Mouse (Mus musculus) CH12.LX (cell line): Measurements from ENCODE around the gene Dok4. TPM values are rescaled to one million over a fixed set of nuclear protein-coding genes. Genes with fewer than 3 reads are reported as not detected.

Experiments used
- DNase-seq: peaks from one replicate; pipeline ENCODE4 v3.0.0-alpha.2; 2013; ENCODE audit errors: extremely low read depth
- H3K27ac ChIP-seq: 2 replicates; pipeline ENCODE4 v1.5.1; 2012; ENCODE audit warnings: low read depth, mild to moderate bottlenecking, control low read depth, moderate library complexity; ENCODE audit not compliant: insufficient read depth
- H3K27me3 ChIP-seq: replicated peaks from 2 replicates; pipeline ENCODE3; 2012; ENCODE audit warnings: inconsistent platforms
- H3K36me3 ChIP-seq, 2 experiments: replicated peaks in 1 of 2; 2 replicates each; pipeline versions ENCODE3 to v1.6.1; 2012; ENCODE audit warnings: inconsistent platforms in 1 of 2, low read length in 1 of 2, mild to moderate bottlenecking in 1 of 2, mixed read lengths in 1 of 2, moderate library complexity in 1 of 2; ENCODE audit not compliant: control insufficient read depth in 1 of 2, insufficient read depth in 1 of 2
- H3K4me1 ChIP-seq, 2 experiments: 2 replicates each; pipeline ENCODE4 v1.6.1; 2012; ENCODE audit warnings: inconsistent platforms in 1 of 2, moderate library complexity in 1 of 2; ENCODE audit not compliant: insufficient read depth in 2 of 2, control insufficient read depth in 1 of 2
- H3K4me2 ChIP-seq: 2 replicates; pipeline ENCODE4 v1.6.1; 2012; ENCODE audit warnings: low read depth, mild to moderate bottlenecking, control low read depth; ENCODE audit not compliant: poor library complexity, insufficient read depth, severe bottlenecking
- H3K4me3 ChIP-seq, 3 experiments: fragments of 150-350 bp in 1 of 3; sonication (generic) in 1 of 3; replicated peaks in 1 of 3; 2 replicates each; pipeline versions ENCODE3 to v1.5.1; 2011 to 2012; ENCODE audit warnings: low read depth in 2 of 3, low read length in 2 of 3, mild to moderate bottlenecking in 2 of 3, moderate library complexity in 2 of 3, control low read depth in 1 of 3, improper control_type of control experiment in 1 of 3, inconsistent platforms in 1 of 3, mixed read lengths in 1 of 3; ENCODE audit not compliant: poor library complexity in 1 of 3
- H3K79me2 ChIP-seq: replicated peaks from 2 replicates; pipeline ENCODE4 v1.6.1; 2012; ENCODE audit warnings: mild to moderate bottlenecking, moderate library complexity; ENCODE audit not compliant: control insufficient read depth, poor library complexity, insufficient read depth, severe bottlenecking; ENCODE audit errors: extremely low read depth
- H3K9ac ChIP-seq: 2 replicates; pipeline ENCODE4 v1.6.1; 2012; ENCODE audit warnings: low read depth, mild to moderate bottlenecking, control low read depth, moderate library complexity; ENCODE audit not compliant: insufficient read depth
- H3K9me3 ChIP-seq: replicated peaks from 2 replicates; pipeline ENCODE3; 2012; ENCODE audit warnings: low read length, inconsistent platforms, mixed read lengths
- BHLHE40 ChIP-seq: IDR thresholded peaks from 2 replicates; pipeline ENCODE4 v1.6.1; 2011; ENCODE audit warnings: mild to moderate bottlenecking, low read depth, low read length, improper control_type of control experiment
- CHD1 ChIP-seq: IDR thresholded peaks from 2 replicates; pipeline ENCODE4 v1.6.1; 2012; ENCODE audit warnings: low read depth, low read length, improper control_type of control experiment, inconsistent platforms
- CHD2 ChIP-seq: IDR thresholded peaks from 2 replicates; pipeline ENCODE4 v1.6.1; 2011; ENCODE audit warnings: low read length, improper control_type of control experiment
- CTCF ChIP-seq, 2 experiments: IDR thresholded peaks in 1 of 2; conservative IDR thresholded peaks in 1 of 2; 2 replicates each; pipeline ENCODE4 v1.5.1; 2011 to 2012; ENCODE audit warnings: low read depth in 2 of 2, low read length in 2 of 2, improper control_type of control experiment in 1 of 2, inconsistent platforms in 1 of 2, mild to moderate bottlenecking in 1 of 2, moderate library complexity in 1 of 2
- E2F4 ChIP-seq: IDR thresholded peaks from 2 replicates; pipeline ENCODE4 v1.6.1; 2011; ENCODE audit warnings: low read depth, low read length, improper control_type of control experiment; ENCODE audit not compliant: insufficient replicate concordance
- ELF1 ChIP-seq: IDR thresholded peaks from 2 replicates; pipeline ENCODE4 v1.6.1; 2014; ENCODE audit warnings: low read depth, mild to moderate bottlenecking, inconsistent platforms, low read length, improper control_type of control experiment
- EP300 ChIP-seq: IDR thresholded peaks from 2 replicates; pipeline ENCODE4 v1.6.1; 2011; ENCODE audit warnings: low read length, improper control_type of control experiment
- ETS1 ChIP-seq: conservative IDR thresholded peaks from 2 replicates; pipeline ENCODE4 v1.6.1; 2012; ENCODE audit warnings: low read depth, mild to moderate bottlenecking, inconsistent platforms, low read length, improper control_type of control experiment, moderate library complexity
- GABPA ChIP-seq: IDR thresholded peaks from 2 replicates; pipeline ENCODE4 v1.6.1; 2012; ENCODE audit warnings: low read depth, low read length, improper control_type of control experiment, inconsistent platforms; ENCODE audit not compliant: insufficient replicate concordance
- HCFC1 ChIP-seq: IDR thresholded peaks from 2 replicates; pipeline ENCODE4 v1.6.1; 2012; ENCODE audit warnings: low read depth, mild to moderate bottlenecking, inconsistent platforms, low read length, improper control_type of control experiment
- IRF4 ChIP-seq: IDR thresholded peaks from 2 replicates; pipeline ENCODE4 v1.6.1; 2014; ENCODE audit warnings: low read depth, mild to moderate bottlenecking, inconsistent platforms, low read length, improper control_type of control experiment
- JUN ChIP-seq: IDR thresholded peaks from 2 replicates; pipeline ENCODE4 v1.6.1; 2011; ENCODE audit warnings: low read depth, mild to moderate bottlenecking, low read length, improper control_type of control experiment, moderate library complexity; ENCODE audit not compliant: insufficient read depth
- JUND ChIP-seq: conservative IDR thresholded peaks from 2 replicates; pipeline ENCODE4 v1.6.1; 2011; ENCODE audit warnings: low read depth, low read length, improper control_type of control experiment
- KAT2A ChIP-seq: IDR thresholded peaks from 2 replicates; pipeline ENCODE4 v1.6.1; 2012; ENCODE audit warnings: low read length, improper control_type of control experiment, inconsistent platforms; ENCODE audit not compliant: insufficient replicate concordance
- MAFK ChIP-seq: IDR thresholded peaks from 2 replicates; pipeline ENCODE4 v1.6.1; 2011; ENCODE audit warnings: low read length, improper control_type of control experiment; ENCODE audit not compliant: insufficient replicate concordance
- MAX ChIP-seq: IDR thresholded peaks from 2 replicates; pipeline ENCODE4 v1.6.1; 2011; ENCODE audit warnings: low read length, improper control_type of control experiment
- MAZ ChIP-seq: IDR thresholded peaks from 2 replicates; pipeline ENCODE4 v1.6.1; 2012; ENCODE audit warnings: low read depth, mild to moderate bottlenecking, inconsistent platforms, low read length, improper control_type of control experiment, moderate library complexity
- MEF2A ChIP-seq: IDR thresholded peaks from 2 replicates; pipeline ENCODE4 v1.6.1; 2014; ENCODE audit warnings: low read depth, mild to moderate bottlenecking, inconsistent platforms, low read length, improper control_type of control experiment, borderline replicate concordance
- MXI1 ChIP-seq: IDR thresholded peaks from 2 replicates; pipeline ENCODE4 v1.6.1; 2011; ENCODE audit warnings: mild to moderate bottlenecking, low read depth, low read length, improper control_type of control experiment
- MYC ChIP-seq: IDR thresholded peaks from 2 replicates; pipeline ENCODE4 v1.6.1; 2011; ENCODE audit warnings: low read depth, mild to moderate bottlenecking, improper control_type of control experiment, low read length
- NELFE ChIP-seq: IDR thresholded peaks from 2 replicates; pipeline ENCODE4 v1.6.1; 2011; ENCODE audit warnings: low read depth, low read length, improper control_type of control experiment
- NRF1 ChIP-seq: IDR thresholded peaks from 2 replicates; pipeline ENCODE4 v1.6.1; 2014; ENCODE audit warnings: low read depth, mild to moderate bottlenecking, inconsistent platforms, low read length, improper control_type of control experiment, moderate library complexity
- PAX5 ChIP-seq: IDR thresholded peaks from 2 replicates; pipeline ENCODE4 v1.6.1; 2012; ENCODE audit warnings: low read length, inconsistent platforms, mixed read lengths
- POLR2A ChIP-seq: IDR thresholded peaks from 2 replicates; pipeline ENCODE4 v1.6.1; 2011; ENCODE audit warnings: low read depth, mild to moderate bottlenecking, improper control_type of control experiment, low read length
- POLR2AphosphoS2 ChIP-seq: IDR thresholded peaks from 2 replicates; pipeline ENCODE4 v1.6.1; 2011; ENCODE audit warnings: low read depth, low read length, improper control_type of control experiment
- RAD21 ChIP-seq: IDR thresholded peaks from 2 replicates; pipeline ENCODE4 v1.6.1; 2011; ENCODE audit warnings: low read depth, mild to moderate bottlenecking, low read length, improper control_type of control experiment, moderate library complexity
- RCOR1 ChIP-seq: conservative IDR thresholded peaks from 2 replicates; pipeline ENCODE4 v1.6.1; 2012; ENCODE audit warnings: low read depth, mild to moderate bottlenecking, inconsistent platforms, low read length, improper control_type of control experiment
- SIN3A ChIP-seq: IDR thresholded peaks from 2 replicates; pipeline ENCODE4 v1.6.1; 2012; ENCODE audit warnings: low read length, improper control_type of control experiment, inconsistent platforms
- SMC3 ChIP-seq: IDR thresholded peaks from 2 replicates; pipeline ENCODE4 v1.6.1; 2011; ENCODE audit warnings: low read depth, low read length, improper control_type of control experiment
- TBP ChIP-seq: conservative IDR thresholded peaks from 2 replicates; pipeline ENCODE4 v1.6.1; 2011; ENCODE audit warnings: low read depth, low read length, improper control_type of control experiment
- TCF12 ChIP-seq: IDR thresholded peaks from 2 replicates; pipeline ENCODE4 v1.6.1; 2014; ENCODE audit warnings: low read depth, mild to moderate bottlenecking, inconsistent platforms, low read length, improper control_type of control experiment
- UBTF ChIP-seq: IDR thresholded peaks from 2 replicates; pipeline ENCODE4 v1.6.1; 2012; ENCODE audit warnings: low read depth, mild to moderate bottlenecking, inconsistent platforms, low read length, improper control_type of control experiment, moderate library complexity
- USF1 ChIP-seq: IDR thresholded peaks from 2 replicates; pipeline ENCODE4 v1.6.1; 2014; ENCODE audit warnings: low read depth, mild to moderate bottlenecking, inconsistent platforms, low read length, improper control_type of control experiment
- USF2 ChIP-seq: conservative IDR thresholded peaks from 2 replicates; pipeline ENCODE4 v1.6.1; 2011; ENCODE audit warnings: low read depth, low read length, improper control_type of control experiment
- ZC3H11A ChIP-seq: IDR thresholded peaks from 2 replicates; pipeline ENCODE4 v1.6.1; 2012; ENCODE audit warnings: low read depth, mild to moderate bottlenecking, inconsistent platforms, low read length, improper control_type of control experiment
- ZKSCAN1 ChIP-seq: IDR thresholded peaks from 2 replicates; pipeline ENCODE4 v1.6.1; 2012; ENCODE audit warnings: low read depth, inconsistent platforms, low read length, improper control_type of control experiment, borderline replicate concordance
- ZMIZ1 ChIP-seq: IDR thresholded peaks from 2 replicates; pipeline ENCODE4 v1.6.1; 2012; ENCODE audit warnings: low read depth, mild to moderate bottlenecking, inconsistent platforms, low read length, improper control_type of control experiment
- ZNF384 ChIP-seq: IDR thresholded peaks from 2 replicates; pipeline ENCODE4 v1.6.1; 2012; ENCODE audit warnings: low read depth, low read length, improper control_type of control experiment, inconsistent platforms
- dilution Hi-C: fragments of 300-500 bp; cut with MboI; formaldehyde crosslinking; loops from 2 replicates; pipeline ENCODE4 v1.14.3; 2020; ENCODE audit warnings: low sequenced_read_pairs; ENCODE audit not compliant: extremely low pct_unique_long_range_greater_than_20kb, extremely low pct_ligation_motif_present
- in situ Hi-C: fragments of 300-500 bp; cut with MboI; formaldehyde crosslinking; loops from 3 replicates; pipeline ENCODE4 v1.14.3; 2019; ENCODE audit warnings: low sequenced_read_pairs, low pct_ligation_motif_present, low pct_unique_long_range_greater_than_20kb, mixed read lengths
- polyA plus RNA-seq: library from polyadenylated mRNA; unstranded; fragments of >175 nt; gene quantifications from 2 replicates; pipeline ENCODE4 v1.2.1, GENCODE M21; 2012; ENCODE audit warnings: low read depth; ENCODE audit not compliant: insufficient read length
- total RNA-seq, 2 experiments: library from RNA; depleted of rRNA; stranded (reverse); fragments of 300-350 nt in 1 of 2; fragments of >200 nt in 1 of 2; gene quantifications; 2 replicates each; pipeline ENCODE4 v1.2.3; 2012 to 2014

Dok4 gene
- total and polyA plus RNA-seq, 3 experiments, result 1.9 to 2.3 (median 2.3) TPM

GRCm38 (mm10) chr8:94837662-94838574 is 38.2 kb downstream of the Dok4 start, which contains the start of the genes Coq9 and Ciapin1:
Gene Coq9 (plus strand): TSS chr8:94838321.
Gene Ciapin1 (minus strand): TSS chr8:94838358.
- dilution Hi-C loops, result no loop called here
- Histone ChIP-seq H3K36me3 (peaks cover 4 to 19% of the 10 kb centered on the region in 2 experiments), H3K27me3 (no peaks in the 10 kb centered on the region), H3K4me3 (peak within 1 kb of the TSS; percentile 82 to 96 (median 94)), H3K9me3 (no peaks in the 10 kb centered on the region), H3K9ac (peak within 1 kb of the TSS; percentile 93), H3K79me2 (peaks cover 33% of the 10 kb centered on the region), H3K4me2 (peak within 1 kb of the TSS; percentile 64), H3K27ac (peak within 1 kb of the TSS; percentile 65), H3K4me1 (peaks cover 0 to 22% of the 10 kb centered on the region in 2 experiments; a peak in 2 of 4 replicates)
- peak; percentile 85 for TF ChIP-seq UBTF
- TF ChIP-seq JUN, result no peak
- no peak for TF ChIP-seq ZKSCAN1
- peak; percentile 70; the same call in 1 of the 2 replicates for TF ChIP-seq SIN3A
- no peak for TF ChIP-seq MAZ
- no peak; the same call in 1 of the 2 replicates for TF ChIP-seq GABPA
- no peak for TF ChIP-seq E2F4
- TF ChIP-seq MXI1, result peak; percentile 34
- no peak; the same call in 1 of the 2 replicates for TF ChIP-seq MAX
- no peak for TF ChIP-seq CTCF (conservative IDR thresholded peaks at IDR 0.05 in 1 of 2, IDR thresholded peaks at IDR 0.05 in 1 of 2; ENCODE audit: low read depth in 2 of 2, low read length in 2 of 2)
- no peak for TF ChIP-seq SMC3
- TF ChIP-seq IRF4, result peak; percentile 28; the same call in 1 of the 2 replicates
- peak; percentile 91 for TF ChIP-seq HCFC1
- peak; percentile 91 for TF ChIP-seq POLR2AphosphoS2
- peak; percentile 95 for TF ChIP-seq POLR2A
- TF ChIP-seq MEF2A, result no peak
- TF ChIP-seq BHLHE40, result peak; percentile 44; the same call in 1 of the 2 replicates
- TF ChIP-seq CHD1, result no peak
- peak; percentile 99 for TF ChIP-seq CHD2
- no peak for TF ChIP-seq EP300
- no peak for TF ChIP-seq JUND
- no peak for TF ChIP-seq USF2
- peak; percentile 86; the same call in 1 of the 2 replicates for TF ChIP-seq KAT2A
- TF ChIP-seq ETS1, result no peak
- TF ChIP-seq NELFE, result peak; percentile 91
- TF ChIP-seq ELF1, result peak; percentile 70
- TF ChIP-seq MYC, result 0 out of 2 replicates have a peak, but pooled peaks have one; percentile 31
- no peak for TF ChIP-seq USF1
- no peak; the same call in 1 of the 2 replicates for TF ChIP-seq TBP
- no peak for TF ChIP-seq MAFK
- peak; percentile 96 for TF ChIP-seq TCF12
- TF ChIP-seq RCOR1, result no peak
- TF ChIP-seq ZNF384, result no peak
- no peak for TF ChIP-seq RAD21
- no peak for TF ChIP-seq ZC3H11A
- peak; percentile 66 for TF ChIP-seq NRF1
- peak; percentile 93 for TF ChIP-seq ZMIZ1
- no peak for TF ChIP-seq PAX5
- DNase-seq, result peak; percentile 95
- in situ Hi-C loops, result no loop called here
